Mouse (Mus musculus) gastrocnemius, postnatal 36 days (tissue): Measurements from ENCODE around the gene Fbxw7. TPM values are rescaled to one million over a fixed set of nuclear protein-coding genes. Genes with fewer than 3 reads are reported as not detected.

Source experiments
- DNase-seq, 2 experiments: peaks; one replicate each; pipeline ENCODE4 v3.0.0; 2022
- intact Hi-C: fragments of 180-260 bp; cut with DNase I; formaldehyde crosslinking; loops from one replicate; pipeline ENCODE4 v1.15.1; 2025
- total RNA-seq, 2 experiments: library from RNA; stranded (reverse); gene quantifications; 2 replicates each; pipeline ENCODE4 v1.2.3; 2021

Fbxw7 gene
- total RNA-seq, 2 experiments from 2014 or later: 12.4 to 20.2 TPM

GRCm38 (mm10) chr3:85015667-85016066, 200.6 kb downstream of the Fbxw7 start:
- DNase-seq: no peak
- intact Hi-C loops: no loop called here

GRCm38 (mm10) chr3:85020137-85020536, 205.1 kb downstream of the Fbxw7 start:
- no peak for DNase-seq
- intact Hi-C loops: no loop called here

GRCm38 (mm10) chr3:85021816-85022215, 206.7 kb downstream of the Fbxw7 start:
- no peak for DNase-seq
- intact Hi-C loops: no loop called here

GRCm38 (mm10) chr3:85022800-85023199, 207.7 kb downstream of the Fbxw7 start:
- intact Hi-C loops: no loop called here
- DNase-seq: no peak

- intact Hi-C loops: no loop called here
- DNase-seq: no peak
Measured at GRCm38 (mm10) chr3:85024237-85024636, 209.2 kb downstream of the Fbxw7 start.

- intact Hi-C loops: no loop called here
- no peak for DNase-seq
Measured at GRCm38 (mm10) chr3:85024817-85025705, 210.0 kb downstream of the Fbxw7 start.

Other genes with a start within 250 kb of the Fbxw7 start
- 1 to 10 TPM; 8.1 to 9.7 TPM for gene Arfip1, start 232.6 kb upstream of the Fbxw7 start, total RNA-seq
- gene Tigd4, start 221.7 kb upstream of the Fbxw7 start, total RNA-seq: 1 to 10 TPM; 6.6 to 7.5 TPM
- gene Tmem154, start 149.1 kb upstream of the Fbxw7 start, total RNA-seq: under 1 TPM; 0.33 to 0.57 TPM